Mouse (Mus musculus) CH12.LX (cell line): ENCODE data around the gene Plekha4.

Experiments
- EP300 ChIP-seq: IDR thresholded peaks from 2 replicates; pipeline ENCODE4 v1.6.1; 2011; ENCODE audit warnings: low read length, improper control_type of control experiment
- POLR2A ChIP-seq: IDR thresholded peaks from 2 replicates; pipeline ENCODE4 v1.6.1; 2011; ENCODE audit warnings: low read depth, mild to moderate bottlenecking, improper control_type of control experiment, low read length

- TF ChIP-seq EP300: no peak
- no peak for TF ChIP-seq POLR2A
Measured at GRCm38 (mm10) chr7:45490822-45491221, 35.3 kb upstream of the Plekha4 start.
